Mouse (Mus musculus) megakaryocyte, embryonic 14.5 days (primary cell): ENCODE results near the gene Has1.

ENCODE experiments used
- FLI1 ChIP-seq: IDR thresholded peaks from 2 replicates; pipeline ENCODE4 v1.6.1; 2012; ENCODE audit warnings: low read length, inconsistent platforms, mixed read lengths
- GATA1 ChIP-seq: IDR thresholded peaks from 3 replicates; pipeline ENCODE4 v1.6.1; 2012; ENCODE audit warnings: mixed read lengths, low read length, inconsistent platforms, borderline replicate concordance

DNA sequence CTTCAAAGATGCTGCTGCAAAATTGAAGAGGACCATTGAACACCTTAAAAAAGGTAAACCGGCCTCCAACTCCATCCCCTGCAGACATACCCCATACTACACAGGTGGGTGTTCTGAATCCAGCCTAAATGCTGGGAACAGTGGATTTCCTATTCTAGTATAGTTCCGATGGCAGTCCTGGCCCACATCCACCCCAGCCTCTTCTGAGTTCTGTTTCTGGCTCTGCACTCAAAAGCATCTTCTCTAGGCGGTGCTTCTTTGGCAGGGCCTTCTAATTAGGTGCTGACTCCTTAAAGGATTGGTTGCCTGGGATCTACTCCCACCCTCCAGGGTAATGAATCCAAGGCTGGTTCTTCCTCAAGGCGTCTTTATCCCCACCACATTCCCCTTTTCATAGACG, 18.9 kb downstream of the Has1 start:
- TF ChIP-seq GATA1 (no peak), FLI1 (no peak)
